Mouse (Mus musculus): ENCODE results near the gene Olfr521.

Gene Olfr521

DNA sequence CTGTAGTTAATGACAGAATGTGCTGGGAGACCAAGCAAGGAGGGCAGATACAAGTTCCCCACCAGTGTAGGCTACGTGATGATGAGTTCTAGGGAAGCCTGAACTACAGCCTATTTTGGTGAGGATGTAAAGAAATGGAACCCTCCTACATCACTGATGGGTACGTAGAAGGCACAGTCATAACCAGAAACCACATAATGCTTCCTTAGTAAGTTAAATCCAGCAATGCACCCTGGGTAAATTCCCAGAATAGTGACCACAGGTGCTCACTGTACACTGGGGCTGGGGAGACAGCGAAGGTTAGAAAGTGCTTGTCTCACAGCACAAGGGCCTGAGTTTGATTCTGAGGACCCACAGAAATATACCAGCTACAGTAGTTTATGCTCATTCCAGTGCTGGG, 22.2 kb downstream of the Olfr521 start:
- no peaks in the 10 kb centered on the region for H3K36me3 ChIP-seq (ENCODE audit: insufficient read depth, low read length)
- H3K4me1 ChIP-seq (replicated peaks; ENCODE audit: low read depth, low read length) = no peaks in the 10 kb centered on the region
- no peaks in the 10 kb centered on the region for H3K9me3 ChIP-seq (ENCODE audit: low read length)
- H3K4me3 ChIP-seq (replicated peaks; ENCODE audit: low read length) = no peak overlapping the region
- no peaks in the 10 kb centered on the region for H3K27me3 ChIP-seq (ENCODE audit: insufficient read depth, low read length)
- no peak for TF ChIP-seq CTCF (conservative IDR thresholded peaks at IDR 0.05; ENCODE audit: low read length)
- no peak for TF ChIP-seq NANOG (IDR thresholded peaks at IDR 0.05; ENCODE audit: borderline replicate concordance, low read length)
- TF ChIP-seq POU5F1 (IDR thresholded peaks at IDR 0.05; ENCODE audit: borderline replicate concordance, low read length) = no peak

DNA sequence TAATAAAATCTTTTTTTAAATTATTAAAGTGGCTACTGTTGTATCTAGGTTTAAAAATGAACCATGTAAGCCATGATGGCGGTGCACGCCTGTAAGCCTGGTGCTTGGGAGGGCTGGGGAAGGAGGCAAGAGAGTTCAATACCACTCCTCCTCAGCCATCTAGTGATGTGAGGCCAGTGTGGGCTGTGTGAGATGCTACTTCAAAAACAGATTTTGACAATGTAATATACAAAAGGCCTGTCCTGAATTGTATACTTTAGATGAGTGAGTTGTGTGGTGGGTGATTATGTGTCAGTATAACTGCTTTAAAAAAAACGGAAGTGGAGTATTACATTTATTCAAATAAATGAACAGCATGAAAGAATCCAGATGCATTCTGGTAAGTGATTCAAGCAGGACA, 23.5 kb downstream of the Olfr521 start:
- H3K9me3 ChIP-seq (ENCODE audit: low read length) = no peaks in the 10 kb centered on the region
- H3K36me3 ChIP-seq (ENCODE audit: insufficient read depth, low read length) = no peaks in the 10 kb centered on the region
- no peaks in the 10 kb centered on the region for H3K4me1 ChIP-seq (replicated peaks; ENCODE audit: low read depth, low read length)
- no peak overlapping the region for H3K4me3 ChIP-seq (replicated peaks; ENCODE audit: low read length)
- no peak for TF ChIP-seq CTCF (conservative IDR thresholded peaks at IDR 0.05; ENCODE audit: low read length)
- no peak for TF ChIP-seq NANOG (IDR thresholded peaks at IDR 0.05; ENCODE audit: borderline replicate concordance, low read length)
- TF ChIP-seq POU5F1 (IDR thresholded peaks at IDR 0.05; ENCODE audit: borderline replicate concordance, low read length) = no peak
- H3K27me3 ChIP-seq (ENCODE audit: insufficient read depth, low read length) = no peaks in the 10 kb centered on the region

DNA sequence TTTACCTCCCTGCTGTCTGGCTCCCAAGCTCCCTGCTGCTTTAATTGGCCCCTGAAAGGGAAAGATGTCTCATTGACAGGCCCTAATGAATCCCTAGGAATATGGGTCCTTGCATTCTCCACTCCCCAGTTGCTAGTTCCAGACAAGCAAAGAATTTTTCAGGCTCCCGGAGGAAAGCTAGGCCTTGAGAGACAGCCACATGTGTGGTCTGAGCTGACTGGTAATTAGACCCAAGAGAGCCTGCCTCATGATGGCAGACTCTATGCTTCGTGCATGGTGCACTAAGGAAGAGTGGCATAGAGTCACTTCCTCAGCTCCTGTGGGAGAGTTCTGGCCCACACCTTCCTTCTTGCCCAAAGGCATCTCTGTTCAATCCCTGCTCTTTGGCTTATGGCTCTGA, 24.6 kb downstream of the Olfr521 start:
- TF ChIP-seq NANOG (IDR thresholded peaks at IDR 0.05; ENCODE audit: borderline replicate concordance, low read length) (no peak), CTCF (conservative IDR thresholded peaks at IDR 0.05; ENCODE audit: low read length) (no peak), POU5F1 (IDR thresholded peaks at IDR 0.05; ENCODE audit: borderline replicate concordance, low read length) (no peak)
- Histone ChIP-seq H3K36me3 (ENCODE audit: insufficient read depth, low read length) (no peaks in the 10 kb centered on the region), H3K9me3 (ENCODE audit: low read length) (peaks cover 5% of the 10 kb centered on the region; the same call in 1 of the 2 replicates), H3K4me1 (replicated peaks; ENCODE audit: low read depth, low read length) (no peaks in the 10 kb centered on the region), H3K4me3 (replicated peaks; ENCODE audit: low read length) (no peak overlapping the region), H3K27me3 (ENCODE audit: insufficient read depth, low read length) (0 out of 2 replicates have a peak, but pooled peaks cover 2% of the 10 kb centered on the region)

DNA sequence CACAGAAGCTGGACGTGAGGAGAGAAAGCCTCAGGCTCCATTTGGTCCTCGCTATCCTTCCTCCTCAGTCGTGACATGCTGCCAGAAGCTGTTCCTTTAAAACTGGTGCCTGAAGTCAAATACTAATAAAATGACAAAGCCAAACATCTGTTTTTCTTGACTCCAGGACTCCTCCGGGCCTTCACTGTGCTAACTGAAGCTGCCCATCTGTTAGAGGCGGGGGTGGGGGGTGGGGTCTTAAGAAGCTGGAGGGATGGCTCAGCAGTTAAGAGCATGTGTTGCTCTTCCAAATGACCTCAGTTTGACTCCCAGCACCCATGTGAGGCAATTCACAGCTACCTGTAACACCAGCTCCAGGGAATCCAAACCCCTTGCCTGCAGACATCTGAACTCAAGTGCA, 25.3 kb downstream of the Olfr521 start:
- Histone ChIP-seq H3K4me1 (replicated peaks; ENCODE audit: low read depth, low read length) (no peaks in the 10 kb centered on the region), H3K9me3 (ENCODE audit: low read length) (peaks cover 8% of the 10 kb centered on the region; the same call in 1 of the 2 replicates), H3K36me3 (ENCODE audit: insufficient read depth, low read length) (no peaks in the 10 kb centered on the region), H3K27me3 (ENCODE audit: insufficient read depth, low read length) (0 out of 2 replicates have a peak, but pooled peaks cover 2% of the 10 kb centered on the region), H3K4me3 (replicated peaks; ENCODE audit: low read length) (no peak overlapping the region)
- TF ChIP-seq POU5F1 (IDR thresholded peaks at IDR 0.05; ENCODE audit: borderline replicate concordance, low read length) = no peak
- TF ChIP-seq CTCF (conservative IDR thresholded peaks at IDR 0.05; ENCODE audit: low read length) = no peak
- TF ChIP-seq NANOG (IDR thresholded peaks at IDR 0.05; ENCODE audit: borderline replicate concordance, low read length) = no peak

DNA sequence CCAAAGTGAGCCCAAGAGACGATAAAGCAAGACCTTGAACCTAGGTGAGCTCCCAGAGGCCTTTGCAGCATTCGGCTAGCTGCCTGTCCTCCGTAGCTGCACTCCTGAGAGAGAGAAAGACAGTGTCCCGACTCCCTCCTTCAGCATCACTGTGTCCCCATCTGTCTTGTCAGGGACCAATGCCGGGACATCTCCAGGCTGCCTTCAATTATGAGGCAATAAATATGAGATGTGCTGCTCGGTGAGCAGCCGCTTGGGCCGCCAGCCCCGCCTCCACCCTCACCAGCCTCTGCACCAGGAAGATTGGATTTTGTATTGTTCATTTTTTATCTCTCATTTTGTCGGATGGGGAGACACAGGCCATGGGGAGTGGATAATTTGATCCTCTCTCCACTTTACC, 27.5 kb downstream of the Olfr521 start:
- peaks cover 8% of the 10 kb centered on the region; the same call in 1 of the 2 replicates for H3K9me3 ChIP-seq (ENCODE audit: low read length)
- H3K4me3 ChIP-seq (replicated peaks; ENCODE audit: low read length) = no peak overlapping the region
- peaks cover 8% of the 10 kb centered on the region for H3K27me3 ChIP-seq (ENCODE audit: insufficient read depth, low read length)
- H3K4me1 ChIP-seq (replicated peaks; ENCODE audit: low read depth, low read length) = peaks cover 7% of the 10 kb centered on the region
- TF ChIP-seq POU5F1 (IDR thresholded peaks at IDR 0.05; ENCODE audit: borderline replicate concordance, low read length) (no peak), NANOG (IDR thresholded peaks at IDR 0.05; ENCODE audit: borderline replicate concordance, low read length) (no peak), CTCF (conservative IDR thresholded peaks at IDR 0.05; ENCODE audit: low read length) (no peak)
- H3K36me3 ChIP-seq (ENCODE audit: insufficient read depth, low read length) = no peaks in the 10 kb centered on the region

DNA sequence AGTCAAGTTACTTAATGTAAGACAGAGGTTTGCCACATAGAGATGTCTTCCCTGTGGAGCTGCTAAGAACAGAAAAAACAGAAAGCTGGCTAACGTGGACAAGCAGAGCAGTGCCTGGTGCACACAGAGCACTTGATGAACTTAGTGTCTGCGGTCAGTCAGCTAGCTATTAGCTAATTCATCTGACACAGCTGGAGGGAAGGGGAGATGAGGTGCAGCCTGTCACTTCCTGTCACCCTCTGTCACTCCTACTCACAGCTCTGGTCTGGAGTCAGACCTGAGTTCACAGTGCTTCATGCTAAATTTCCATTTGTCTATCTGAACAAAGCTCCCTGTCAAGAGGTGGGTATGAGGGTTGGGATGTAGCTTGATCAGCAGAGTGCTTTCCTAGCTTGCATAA, 30.8 kb downstream of the Olfr521 start:
- no peak for TF ChIP-seq CTCF (conservative IDR thresholded peaks at IDR 0.05; ENCODE audit: low read length)
- no peak for TF ChIP-seq POU5F1 (IDR thresholded peaks at IDR 0.05; ENCODE audit: borderline replicate concordance, low read length)

DNA sequence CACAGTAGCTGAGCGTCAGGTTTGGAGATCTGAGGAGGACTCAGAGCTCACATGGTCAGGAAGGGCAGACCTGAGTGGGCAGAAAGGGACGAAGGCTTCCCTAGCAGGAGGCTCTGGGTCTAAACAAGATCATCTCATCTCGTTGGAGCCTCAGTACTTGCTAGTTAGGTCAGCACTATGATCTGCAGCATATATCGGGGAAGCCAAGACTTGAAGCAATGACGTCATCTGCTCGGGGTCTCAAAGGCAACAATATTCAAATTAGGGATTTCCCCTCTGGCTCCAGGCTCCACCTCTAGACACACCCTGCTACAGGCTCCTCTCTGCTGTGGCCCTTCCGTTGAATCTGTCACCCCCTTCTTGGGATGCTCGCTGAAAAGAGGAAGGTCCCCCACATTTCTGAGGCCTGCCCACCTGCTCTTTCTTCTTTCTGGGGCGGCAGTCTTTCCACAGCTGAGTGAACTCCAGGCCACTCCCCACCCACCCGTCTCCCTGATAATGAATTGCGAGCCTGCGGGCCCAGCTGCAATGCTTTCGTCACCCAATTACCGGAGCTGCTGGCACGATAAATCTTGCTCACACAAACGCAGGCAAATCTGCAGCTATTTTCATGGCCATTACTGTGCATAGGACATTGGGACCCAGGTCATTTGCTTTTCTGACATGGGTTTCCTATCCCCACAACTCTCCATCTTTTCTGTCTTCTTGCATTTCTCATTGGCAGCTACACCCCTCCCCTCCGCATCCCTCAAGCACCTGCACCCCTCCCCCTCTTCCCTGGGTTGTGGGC, 32.1 kb downstream of the Olfr521 start:
- peaks cover 12% of the 10 kb centered on the region for H3K4me1 ChIP-seq (replicated peaks; ENCODE audit: low read depth, low read length)
- TF ChIP-seq NANOG (IDR thresholded peaks at IDR 0.05; ENCODE audit: borderline replicate concordance, low read length) (no peak), POU5F1 (IDR thresholded peaks at IDR 0.05; ENCODE audit: borderline replicate concordance, low read length) (no peak), CTCF (conservative IDR thresholded peaks at IDR 0.05; ENCODE audit: low read length) (no peak)
- peaks cover 8% of the 10 kb centered on the region; the same call in 1 of the 2 replicates for H3K9me3 ChIP-seq (ENCODE audit: low read length)
- no peak overlapping the region for H3K4me3 ChIP-seq (replicated peaks; ENCODE audit: low read length)
- H3K36me3 ChIP-seq (ENCODE audit: insufficient read depth, low read length) = no peaks in the 10 kb centered on the region
- H3K27me3 ChIP-seq (ENCODE audit: insufficient read depth, low read length) = peaks cover 20% of the 10 kb centered on the region

More for the DNA sequence above, 30.8 kb downstream of the Olfr521 start:
- peaks cover 20% of the 10 kb centered on the region for H3K27me3 ChIP-seq (ENCODE audit: insufficient read depth, low read length)
- peaks cover 8% of the 10 kb centered on the region; the same call in 1 of the 2 replicates for H3K9me3 ChIP-seq (ENCODE audit: low read length)
- peaks cover 12% of the 10 kb centered on the region for H3K4me1 ChIP-seq (replicated peaks; ENCODE audit: low read depth, low read length)
- no peak overlapping the region for H3K4me3 ChIP-seq (replicated peaks; ENCODE audit: low read length)
- no peaks in the 10 kb centered on the region for H3K36me3 ChIP-seq (ENCODE audit: insufficient read depth, low read length)

DNA sequence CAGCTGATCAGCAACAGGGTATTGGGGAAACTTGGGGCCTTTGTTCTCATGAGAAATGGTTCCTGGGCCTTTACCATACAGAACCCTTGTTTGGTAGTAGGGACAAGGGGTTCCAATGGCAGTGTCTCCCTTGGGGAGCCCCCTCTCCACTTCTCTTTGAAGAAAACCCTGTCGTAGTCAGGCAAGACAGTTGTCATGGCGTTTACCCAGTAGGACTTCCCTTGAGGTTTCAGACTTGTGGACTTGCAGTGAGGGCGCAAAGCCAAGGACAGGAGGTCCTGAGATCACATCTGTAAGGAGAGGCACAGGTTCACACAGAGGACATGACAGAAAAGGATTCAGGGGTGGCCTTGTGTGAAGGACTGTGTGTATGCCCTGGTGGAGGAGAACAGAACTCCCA, 33.2 kb downstream of the Olfr521 start:
- no peak for TF ChIP-seq CTCF (conservative IDR thresholded peaks at IDR 0.05; ENCODE audit: low read length)
- no peak for TF ChIP-seq NANOG (IDR thresholded peaks at IDR 0.05; ENCODE audit: borderline replicate concordance, low read length)
- TF ChIP-seq POU5F1 (IDR thresholded peaks at IDR 0.05; ENCODE audit: borderline replicate concordance, low read length) = no peak

More for the DNA sequence above, 33.2 kb downstream of the Olfr521 start:
- Histone ChIP-seq H3K4me1 (replicated peaks; ENCODE audit: low read depth, low read length) (peaks cover 12% of the 10 kb centered on the region), H3K9me3 (ENCODE audit: low read length) (peaks cover 8% of the 10 kb centered on the region; the same call in 1 of the 2 replicates), H3K27me3 (ENCODE audit: insufficient read depth, low read length) (peaks cover 20% of the 10 kb centered on the region), H3K4me3 (replicated peaks; ENCODE audit: low read length) (no peak overlapping the region), H3K36me3 (ENCODE audit: insufficient read depth, low read length) (no peaks in the 10 kb centered on the region)
